Mouse (Mus musculus) erythroblast, embryonic 14.5 days (primary cell): ENCODE data around the gene Rab37.

Experiments used
- GATA1 ChIP-seq: IDR thresholded peaks from 2 replicates; pipeline ENCODE4 v1.6.1; 2012; ENCODE audit warnings: low read length, inconsistent platforms, mixed read lengths
- TAL1 ChIP-seq: IDR thresholded peaks from 3 replicates; pipeline ENCODE4 v1.6.1; 2012; ENCODE audit warnings: low read length, inconsistent platforms, mixed read lengths

GRCm38 (mm10) chr11:115101615-115102051 lies 10.4 kb downstream of the Rab37 start:
- TF ChIP-seq GATA1 (no peak), TAL1 (no peak)
